Mouse (Mus musculus) cerebellum, postnatal 25 days (tissue): ENCODE results near the gene Fancb.

Experiments
- DNase-seq, 2 experiments: peaks; one replicate each; pipeline ENCODE4 v3.0.0; 2021; ENCODE audit warnings: mixed read lengths in 2 of 2

The Fancb gene

DNA sequence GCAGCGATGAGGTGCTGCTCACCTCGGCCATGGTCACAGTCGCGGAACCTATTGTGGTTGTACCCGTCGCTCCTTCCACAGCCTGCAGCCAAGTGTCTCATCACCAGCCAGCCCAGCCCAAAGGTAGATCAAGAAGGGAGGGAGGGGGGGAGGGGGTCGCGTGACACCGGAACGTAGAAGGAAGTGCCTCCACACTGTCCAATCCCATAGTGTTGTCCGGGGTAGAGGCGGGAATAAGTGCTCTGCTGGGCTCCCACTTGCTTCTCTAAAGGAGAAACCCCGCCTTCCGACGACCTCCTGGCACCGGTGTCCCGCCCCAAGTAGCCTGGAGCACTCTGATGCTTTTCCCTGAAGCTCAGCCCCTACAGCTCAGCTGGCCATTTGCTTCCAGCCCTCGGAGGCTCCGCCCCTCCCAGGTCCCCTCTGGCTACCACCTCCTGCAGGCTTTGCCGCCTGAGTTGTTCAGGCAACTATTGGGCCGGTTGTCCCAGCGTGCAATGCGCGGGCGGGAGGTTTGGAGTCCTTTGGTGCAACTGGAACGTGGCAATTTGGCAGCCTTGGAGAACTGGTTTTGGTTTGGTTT lies at the start of gene Fancb, which contains the start of gene Mospd2:
Fancb (plus strand) TSS at position 400 of the 583 bp plus-strand sequence.
Mospd2 (minus strand) TSS at position 183 of the 583 bp plus-strand sequence.
- peak; percentile 83 to 90 for DNase-seq

DNA sequence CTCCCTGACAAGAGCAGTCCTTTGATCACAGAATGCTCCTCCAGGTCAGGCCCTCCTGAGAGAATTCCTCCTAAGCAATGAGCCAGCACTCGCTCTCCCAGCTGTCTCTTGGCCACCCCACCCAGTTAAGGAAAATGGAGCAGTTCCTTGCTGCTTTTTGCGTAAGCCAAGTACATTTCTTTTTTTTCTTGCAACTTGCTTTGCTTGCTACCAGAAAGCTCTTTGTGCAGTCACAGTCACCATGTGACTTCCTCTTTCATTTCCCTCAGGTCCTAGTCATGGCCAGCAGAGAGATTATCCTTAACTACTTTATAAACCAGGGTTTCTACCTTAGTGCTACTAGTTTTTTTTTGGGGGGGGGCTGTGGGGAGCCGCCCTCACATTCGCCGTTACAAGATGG lies 38.9 kb upstream of the Fancb start:
- no peak for DNase-seq

DNA sequence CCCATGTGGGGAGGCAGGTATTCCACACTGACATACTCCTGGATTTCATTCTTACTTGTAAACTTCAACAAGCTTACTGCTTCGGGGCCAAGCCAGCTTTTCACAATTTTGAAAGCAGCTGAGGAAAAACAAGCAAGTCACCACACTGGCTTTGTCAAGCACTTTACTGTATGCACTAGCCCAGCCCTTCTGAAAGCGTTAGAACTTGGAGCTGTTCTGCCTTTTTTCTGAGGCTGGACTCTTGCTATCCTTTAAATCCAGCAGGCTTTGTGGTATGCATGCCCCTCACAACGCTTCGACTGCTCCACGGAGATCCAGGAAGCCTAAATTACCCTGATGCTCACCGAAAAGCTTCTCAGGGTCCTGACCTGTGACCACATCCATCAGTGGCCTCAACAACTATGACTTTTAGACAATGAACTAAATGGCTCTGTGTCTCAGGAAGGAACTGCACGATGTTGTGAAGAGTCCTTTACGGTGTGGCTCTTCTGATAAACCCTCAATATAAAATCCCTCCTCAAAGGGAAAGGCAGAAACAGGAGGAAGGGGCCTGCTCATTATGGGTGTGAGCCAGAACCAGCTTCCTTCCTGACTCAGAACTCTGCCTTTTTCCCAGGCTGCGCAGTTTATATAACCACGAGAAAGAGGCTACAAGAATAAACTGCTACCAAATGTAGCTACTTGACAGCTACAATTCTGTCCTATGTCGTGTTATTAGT lies 28.4 kb upstream of the Fancb start:
- DNase-seq = no peak

DNA sequence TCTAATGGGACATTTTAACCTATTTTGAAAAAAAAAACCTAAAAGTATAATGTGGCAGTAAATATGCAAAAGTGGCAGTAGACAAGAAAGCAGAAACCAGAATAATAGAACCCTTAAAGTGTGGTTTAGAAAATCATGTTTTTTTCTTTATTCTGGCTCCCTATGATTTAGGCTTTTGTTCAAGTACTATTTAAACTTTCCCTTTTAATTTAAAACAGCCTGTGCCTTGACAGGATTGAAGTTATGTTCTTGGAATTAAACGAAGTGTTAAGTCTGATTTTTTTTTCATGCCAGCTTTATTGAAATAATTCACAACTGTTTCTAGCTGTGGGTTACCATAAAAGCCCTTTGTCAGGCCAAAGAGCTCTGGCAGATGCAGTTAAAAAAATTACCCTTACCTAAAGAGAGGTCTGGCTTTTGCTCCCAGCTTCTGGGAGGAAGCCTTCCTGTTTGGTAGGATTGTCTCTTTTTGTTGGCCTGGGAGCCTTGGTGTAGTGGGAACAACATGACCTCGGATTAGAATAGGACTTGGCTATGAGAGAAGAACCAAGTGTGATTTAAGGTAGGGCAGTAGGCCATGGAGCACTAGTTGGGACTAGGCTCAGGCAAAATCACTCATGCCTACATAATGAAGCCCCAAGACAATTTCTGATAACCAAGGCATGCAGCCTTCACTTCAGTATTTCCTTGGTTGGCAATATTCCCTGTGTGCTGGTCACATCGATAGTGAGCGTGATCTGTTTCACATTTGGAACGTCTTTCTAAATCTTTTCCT lies 27.6 kb upstream of the Fancb start:
- DNase-seq = no peak

DNA sequence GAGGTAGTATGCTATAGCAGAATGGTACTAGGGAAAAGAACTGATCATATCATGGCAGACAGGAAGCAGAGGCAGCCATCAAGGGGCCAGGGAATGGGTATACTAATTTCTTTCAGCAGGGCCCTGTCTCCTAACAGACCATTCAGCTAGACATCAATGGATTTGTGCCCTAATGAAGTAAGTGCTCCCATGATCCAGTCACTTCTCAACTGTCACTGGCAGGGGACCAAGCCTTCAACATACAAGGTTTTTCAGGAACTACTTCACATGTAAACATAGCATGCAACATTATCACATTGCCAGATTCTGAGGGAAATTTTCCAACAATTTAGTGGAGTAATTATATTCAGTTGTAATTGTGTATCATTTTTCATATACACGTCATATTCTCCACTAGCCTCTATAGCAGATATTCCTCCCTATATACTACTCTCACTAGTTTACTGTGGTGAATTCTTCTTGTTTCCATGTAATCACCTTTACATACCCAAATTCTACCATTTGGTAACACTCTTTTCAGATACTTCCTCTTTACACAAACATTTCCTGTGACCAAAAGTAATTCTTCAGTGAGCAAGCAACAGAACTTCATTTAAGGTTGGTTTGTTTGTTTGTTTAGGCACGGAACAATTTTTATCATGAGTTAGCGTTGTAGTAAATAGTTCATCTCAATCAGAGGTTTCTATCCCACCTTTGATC lies 14.5 kb upstream of the Fancb start:
- no peak for DNase-seq

DNA sequence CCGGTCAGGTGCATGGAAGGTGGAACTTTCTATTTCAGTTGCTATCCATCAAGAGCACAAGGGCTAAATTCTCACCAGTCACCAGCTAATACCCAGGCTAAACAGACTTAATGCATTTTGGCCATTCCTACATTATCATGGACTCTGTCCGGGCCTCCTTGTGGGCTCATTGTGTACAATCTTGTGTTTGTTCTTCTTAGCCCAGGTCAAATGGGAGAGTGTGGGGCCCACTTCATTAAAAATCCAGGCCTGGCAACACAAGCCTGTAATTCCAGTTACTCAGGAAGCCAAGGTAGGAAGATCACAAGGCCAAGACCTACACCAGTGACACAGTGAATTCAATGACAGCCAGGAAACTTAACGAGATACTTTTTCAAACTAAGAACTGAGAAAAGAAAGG lies 9.2 kb upstream of the Fancb start:
- no peak for DNase-seq

DNA sequence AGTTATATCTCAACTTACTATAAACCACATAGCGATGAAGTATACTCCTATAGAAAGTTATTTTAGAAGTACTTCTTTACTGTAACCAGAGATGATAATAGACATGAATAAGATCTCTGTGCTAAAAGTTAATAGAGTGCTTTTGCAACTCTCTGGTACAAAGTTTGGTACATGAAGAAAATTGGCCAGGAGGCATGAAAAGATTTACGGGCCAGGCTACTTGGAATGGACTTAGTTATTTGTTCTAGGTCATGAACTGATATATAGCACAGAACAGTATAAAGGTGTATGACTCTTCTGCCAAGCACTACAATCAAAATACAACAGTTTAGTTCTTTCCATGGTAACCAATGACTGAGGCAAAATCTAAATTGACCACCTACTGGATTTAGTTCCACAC lies 1.5 kb upstream of the Fancb start:
- DNase-seq = no peak

DNA sequence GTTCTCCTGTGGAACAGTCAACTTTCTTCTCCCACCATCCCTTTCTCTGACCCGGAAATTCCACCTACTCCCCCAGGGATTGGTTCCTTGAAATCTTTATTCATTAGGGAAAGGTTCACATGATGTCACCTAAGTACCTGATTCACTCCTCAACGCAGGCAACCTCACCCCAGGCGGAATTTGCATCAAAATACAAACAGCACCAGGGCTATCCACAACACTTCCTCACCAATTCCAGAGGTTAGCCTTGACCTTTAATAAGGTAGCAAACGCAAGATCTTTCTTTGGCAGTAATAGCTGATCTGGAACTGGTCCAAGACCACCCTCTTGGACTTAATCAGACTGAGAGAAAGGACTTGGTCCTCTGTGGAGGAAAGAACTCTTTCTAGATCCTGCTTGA lies 22.7 kb downstream of the Fancb start:
- DNase-seq = no peak

DNA sequence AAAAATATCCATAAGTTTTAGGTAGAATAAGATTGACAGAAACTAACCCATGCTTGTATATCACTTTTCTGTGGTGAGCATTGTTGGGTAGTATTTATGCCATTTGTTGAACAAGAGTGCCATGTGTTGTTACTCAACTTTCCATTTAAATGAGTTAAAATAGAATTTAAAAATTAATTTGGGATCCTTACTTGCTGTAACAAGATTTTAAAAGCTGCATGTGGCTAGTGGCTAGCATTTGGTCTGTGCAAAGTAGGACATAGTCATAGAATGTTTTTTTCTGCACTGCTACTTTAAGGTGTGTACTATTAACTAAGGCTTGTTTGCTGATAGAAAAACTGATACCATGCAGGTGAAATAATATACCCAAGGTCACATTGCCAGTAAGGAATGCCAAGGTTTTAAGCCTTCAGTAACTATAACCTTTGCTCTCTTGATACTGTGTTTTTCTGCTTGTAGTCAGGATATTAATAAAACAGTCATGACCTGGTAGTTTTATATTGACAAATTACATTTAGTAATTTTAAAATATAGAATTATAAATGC lies 24.5 kb downstream of the Fancb start, which contains the start of gene Gm17604:
Gm17604 (minus strand) TSS at position 51 of the 546 bp plus-strand sequence.
- DNase-seq = no peak
